Mouse (Mus musculus) megakaryocyte, embryonic 14.5 days (primary cell): Measurements from ENCODE around the gene Cadm1. TPM values are rescaled to one million over a fixed set of nuclear protein-coding genes. Genes with fewer than 3 reads are reported as not detected.

Source experiments
- H3K27me3 ChIP-seq: replicated peaks from 2 replicates; pipeline ENCODE3; 2012; ENCODE audit warnings: inconsistent platforms
- H3K36me3 ChIP-seq: replicated peaks from 2 replicates; pipeline ENCODE3; 2012; ENCODE audit warnings: low read length, inconsistent platforms, mixed read lengths
- H3K4me1 ChIP-seq: 2 replicates; pipeline ENCODE4 v1.6.1; 2012; ENCODE audit warnings: inconsistent platforms
- H3K4me3 ChIP-seq: replicated peaks from 2 replicates; pipeline ENCODE3; 2012; ENCODE audit warnings: moderate library complexity, mild to moderate bottlenecking, inconsistent platforms
- H3K9me3 ChIP-seq: 2 replicates; pipeline ENCODE4 v1.6.1; 2012; ENCODE audit warnings: inconsistent platforms
- FLI1 ChIP-seq: IDR thresholded peaks from 2 replicates; pipeline ENCODE4 v1.6.1; 2012; ENCODE audit warnings: low read length, inconsistent platforms, mixed read lengths
- GATA1 ChIP-seq: IDR thresholded peaks from 3 replicates; pipeline ENCODE4 v1.6.1; 2012; ENCODE audit warnings: mixed read lengths, low read length, inconsistent platforms, borderline replicate concordance
- polyA plus RNA-seq: library from polyadenylated mRNA; stranded (reverse); fragments of >175 nt; gene quantifications from 2 replicates; pipeline ENCODE4 v1.2.3, GENCODE M21; 2012; ENCODE audit warnings: low replicate concordance; ENCODE audit not compliant: insufficient read depth

Gene Cadm1
- polyA plus RNA-seq, 1 experiment: 3.8 TPM

- TF ChIP-seq GATA1 (no peak), FLI1 (no peak)
- no peaks in the 10 kb centered on the region for H3K4me1 ChIP-seq
- H3K27me3 ChIP-seq: no peaks in the 10 kb centered on the region
- no peaks in the 10 kb centered on the region for H3K9me3 ChIP-seq
- H3K4me3 ChIP-seq: no peak overlapping the region
- no peaks in the 10 kb centered on the region for H3K36me3 ChIP-seq
Observed at GRCm38 (mm10) chr9:47803531-47804105, 273.6 kb downstream of the Cadm1 start.

GRCm38 (mm10) chr9:47805658-47806057 lies 275.7 kb downstream of the Cadm1 start:
- Histone ChIP-seq H3K27me3 (no peaks in the 10 kb centered on the region), H3K9me3 (no peaks in the 10 kb centered on the region), H3K36me3 (no peaks in the 10 kb centered on the region), H3K4me1 (no peaks in the 10 kb centered on the region), H3K4me3 (no peak overlapping the region)
- TF ChIP-seq FLI1: no peak
- TF ChIP-seq GATA1: no peak

GRCm38 (mm10) chr9:47825668-47826067 lies 295.7 kb downstream of the Cadm1 start:
- Histone ChIP-seq H3K36me3 (no peaks in the 10 kb centered on the region), H3K9me3 (no peaks in the 10 kb centered on the region; the same call in 1 of the 2 replicates), H3K27me3 (peaks cover 2% of the 10 kb centered on the region), H3K4me3 (no peak overlapping the region), H3K4me1 (no peaks in the 10 kb centered on the region)
- no peak for TF ChIP-seq GATA1
- TF ChIP-seq FLI1: no peak

GRCm38 (mm10) chr9:47828762-47829161 lies 298.8 kb downstream of the Cadm1 start:
- peaks cover 4% of the 10 kb centered on the region for H3K27me3 ChIP-seq
- no peaks in the 10 kb centered on the region for H3K36me3 ChIP-seq
- H3K4me3 ChIP-seq: no peak overlapping the region
- H3K9me3 ChIP-seq: no peaks in the 10 kb centered on the region; the same call in 1 of the 2 replicates
- no peaks in the 10 kb centered on the region for H3K4me1 ChIP-seq
- TF ChIP-seq GATA1: no peak
- TF ChIP-seq FLI1: no peak

- Histone ChIP-seq H3K4me3 (no peak overlapping the region), H3K36me3 (no peaks in the 10 kb centered on the region), H3K9me3 (no peaks in the 10 kb centered on the region; the same call in 1 of the 2 replicates), H3K27me3 (peaks cover 4% of the 10 kb centered on the region), H3K4me1 (no peaks in the 10 kb centered on the region)
- TF ChIP-seq FLI1 (no peak), GATA1 (no peak)
Observed at GRCm38 (mm10) chr9:47829204-47829603, 299.2 kb downstream of the Cadm1 start.

- no peaks in the 10 kb centered on the region for H3K4me1 ChIP-seq
- H3K4me3 ChIP-seq: no peak overlapping the region
- no peaks in the 10 kb centered on the region for H3K36me3 ChIP-seq
- no peaks in the 10 kb centered on the region; the same call in 1 of the 2 replicates for H3K9me3 ChIP-seq
- no peak for TF ChIP-seq GATA1
- TF ChIP-seq FLI1: no peak
- peaks cover 4% of the 10 kb centered on the region for H3K27me3 ChIP-seq
Observed at GRCm38 (mm10) chr9:47829846-47830245, 299.9 kb downstream of the Cadm1 start.

GRCm38 (mm10) chr9:47831412-47831811 lies 301.4 kb downstream of the Cadm1 start:
- Histone ChIP-seq H3K27me3 (peaks cover 4% of the 10 kb centered on the region), H3K4me3 (no peak overlapping the region), H3K36me3 (no peaks in the 10 kb centered on the region), H3K4me1 (no peaks in the 10 kb centered on the region), H3K9me3 (no peaks in the 10 kb centered on the region; the same call in 1 of the 2 replicates)
- TF ChIP-seq FLI1 (no peak), GATA1 (no peak)

- Histone ChIP-seq H3K4me3 (no peak overlapping the region), H3K4me1 (no peaks in the 10 kb centered on the region), H3K9me3 (no peaks in the 10 kb centered on the region), H3K36me3 (no peaks in the 10 kb centered on the region), H3K27me3 (peaks cover 6% of the 10 kb centered on the region)
- TF ChIP-seq GATA1: no peak
- no peak for TF ChIP-seq FLI1
Observed at GRCm38 (mm10) chr9:47838170-47838569, 308.2 kb downstream of the Cadm1 start.

- Histone ChIP-seq H3K4me1 (no peaks in the 10 kb centered on the region), H3K9me3 (no peaks in the 10 kb centered on the region), H3K4me3 (no peak overlapping the region), H3K27me3 (peaks cover 8% of the 10 kb centered on the region), H3K36me3 (no peaks in the 10 kb centered on the region)
- no peak for TF ChIP-seq FLI1
- TF ChIP-seq GATA1: no peak
Observed at GRCm38 (mm10) chr9:47838890-47839691, 309.1 kb downstream of the Cadm1 start.

GRCm38 (mm10) chr9:47839692-47840025 lies 309.7 kb downstream of the Cadm1 start:
- H3K4me3 ChIP-seq: no peak overlapping the region
- no peaks in the 10 kb centered on the region for H3K4me1 ChIP-seq
- TF ChIP-seq GATA1 (no peak), FLI1 (no peak)
- no peaks in the 10 kb centered on the region for H3K9me3 ChIP-seq
- peaks cover 8% of the 10 kb centered on the region for H3K27me3 ChIP-seq
- no peaks in the 10 kb centered on the region for H3K36me3 ChIP-seq
